Mouse (Mus musculus) limb, embryonic 13.5 days (tissue): ENCODE measurements around the gene Faf1. TPM values are rescaled to one million over a fixed set of nuclear protein-coding genes. Genes with fewer than 3 reads are reported as not detected.

Experiments used
- ATAC-seq: fragments of 200-750 bp; cut with Nextera tagmentation; 2 replicates; pipeline ENCODE4 v1.8.0; 2017; ENCODE audit warnings: low read depth, moderate number of reproducible peaks, moderate TSS enrichment; ENCODE audit not compliant: low FRiP score
- H3K27ac ChIP-seq: fragments of 300-500 bp; sonication (generic); 2 replicates; pipeline ENCODE4 v1.5.1; 2015; ENCODE audit warnings: inconsistent platforms, mild to moderate bottlenecking, moderate library complexity
- H3K27me3 ChIP-seq: fragments of 300-500 bp; sonication (generic); 2 replicates; pipeline ENCODE4 v1.6.1; 2015; ENCODE audit warnings: mild to moderate bottlenecking, inconsistent platforms
- H3K36me3 ChIP-seq: fragments of 300-500 bp; sonication (generic); 2 replicates; pipeline ENCODE4 v1.6.1; 2015; ENCODE audit warnings: inconsistent platforms, mild to moderate bottlenecking, moderate library complexity
- H3K4me1 ChIP-seq: fragments of 300-500 bp; sonication (generic); 2 replicates; pipeline ENCODE4 v1.6.1; 2015; ENCODE audit warnings: inconsistent platforms
- H3K4me2 ChIP-seq: fragments of 300-500 bp; sonication (generic); replicated peaks from 2 replicates; pipeline ENCODE4 v1.6.1; 2015; ENCODE audit warnings: inconsistent platforms, mild to moderate bottlenecking, moderate library complexity
- H3K4me3 ChIP-seq: fragments of 300-500 bp; sonication (generic); 2 replicates; pipeline ENCODE4 v1.5.1; 2015; ENCODE audit warnings: moderate library complexity, mild to moderate bottlenecking, inconsistent platforms
- H3K9ac ChIP-seq: fragments of 300-500 bp; sonication (generic); 2 replicates; pipeline ENCODE4 v1.6.1; 2015; ENCODE audit warnings: mild to moderate bottlenecking, inconsistent platforms
- H3K9me3 ChIP-seq: fragments of 300-500 bp; sonication (generic); 2 replicates; pipeline ENCODE4 v1.6.1; 2016; ENCODE audit warnings: inconsistent platforms
- WGBS: fragments of 180-500 bp; shearing (Covaris S2); methylation state at CpG from one replicate; pipeline ENCODE4 v1.1.7; 2015; 5-methylcytosine and 5-hydroxymethylcytosine counted together
- polyA plus RNA-seq: library from polyadenylated mRNA; unstranded; fragments of >200 nt; fragmentation: Nextera tagmentation; extraction: Ambion mirVana; gene quantifications from 2 replicates; pipeline ENCODE4 v1.2.1, GENCODE M21; 2015

The Faf1 gene
- polyA plus RNA-seq, 1 experiment from 2014 or later, result 22.6 TPM

- no peak for ATAC-seq
- Histone ChIP-seq H3K9ac (no peak overlapping the region), H3K27me3 (no peaks in the 10 kb centered on the region), H3K36me3 (no peaks in the 10 kb centered on the region), H3K4me2 (no peak overlapping the region), H3K4me1 (no peaks in the 10 kb centered on the region), H3K27ac (no peak overlapping the region), H3K9me3 (no peaks in the 10 kb centered on the region), H3K4me3 (no peak overlapping the region)
- WGBS, result 80% methylated on average over 5 of the region's 5 CpGs
Measured at GRCm38 (mm10) chr4:109806408-109806807, 130.0 kb downstream of the Faf1 start.

GRCm38 (mm10) chr4:109815161-109815560 lies 138.8 kb downstream of the Faf1 start:
- no peak for ATAC-seq
- Histone ChIP-seq H3K27me3 (no peaks in the 10 kb centered on the region), H3K9ac (no peak overlapping the region), H3K4me2 (no peak overlapping the region), H3K4me1 (no peaks in the 10 kb centered on the region), H3K36me3 (no peaks in the 10 kb centered on the region), H3K4me3 (no peak overlapping the region), H3K27ac (no peak overlapping the region), H3K9me3 (no peaks in the 10 kb centered on the region)
- 81% methylated on average over 1 of the region's 1 CpGs for WGBS

- Histone ChIP-seq H3K36me3 (no peaks in the 10 kb centered on the region), H3K4me3 (no peak overlapping the region), H3K9me3 (no peaks in the 10 kb centered on the region), H3K27me3 (no peaks in the 10 kb centered on the region), H3K9ac (no peak overlapping the region), H3K27ac (no peak overlapping the region), H3K4me1 (no peaks in the 10 kb centered on the region), H3K4me2 (no peak overlapping the region)
- no peak for ATAC-seq
- WGBS, result 74% methylated on average over 1 of the region's 1 CpGs
Measured at GRCm38 (mm10) chr4:109815592-109815991, 139.2 kb downstream of the Faf1 start.

- no peaks in the 10 kb centered on the region for H3K27me3 ChIP-seq
- ATAC-seq, result no peak
Measured at GRCm38 (mm10) chr4:109819455-109819854, 143.1 kb downstream of the Faf1 start.

GRCm38 (mm10) chr4:109829800-109830199 lies 153.4 kb downstream of the Faf1 start:
- H3K27me3 ChIP-seq, result no peaks in the 10 kb centered on the region
- H3K4me1 ChIP-seq, result no peaks in the 10 kb centered on the region
- no peak for ATAC-seq
- H3K9me3 ChIP-seq, result no peaks in the 10 kb centered on the region
- WGBS, result 85% methylated on average over 3 of the region's 3 CpGs
- no peak overlapping the region for H3K4me2 ChIP-seq
- peaks cover 9% of the 10 kb centered on the region for H3K36me3 ChIP-seq
- no peak overlapping the region for H3K4me3 ChIP-seq
- H3K9ac ChIP-seq, result no peak overlapping the region
- H3K27ac ChIP-seq, result no peak overlapping the region

More at GRCm38 (mm10) chr4:109819455-109819854, 143.1 kb downstream of the Faf1 start:
- Histone ChIP-seq H3K9me3 (no peaks in the 10 kb centered on the region), H3K4me3 (no peak overlapping the region), H3K4me1 (no peaks in the 10 kb centered on the region), H3K27ac (no peak overlapping the region), H3K36me3 (no peaks in the 10 kb centered on the region), H3K9ac (no peak overlapping the region), H3K4me2 (no peak overlapping the region)

- no peak overlapping the region for H3K4me3 ChIP-seq
- no peak overlapping the region for H3K9ac ChIP-seq
- no peak for ATAC-seq
Measured at GRCm38 (mm10) chr4:109857851-109858250, 181.5 kb downstream of the Faf1 start.

GRCm38 (mm10) chr4:109858571-109859392 lies 182.4 kb downstream of the Faf1 start:
- 56% methylated on average over 8 of the region's 8 CpGs for WGBS
- no peaks in the 10 kb centered on the region for H3K27me3 ChIP-seq

More at GRCm38 (mm10) chr4:109857851-109858250, 181.5 kb downstream of the Faf1 start:
- WGBS, result 80% methylated on average over 3 of the region's 3 CpGs
- Histone ChIP-seq H3K9me3 (no peaks in the 10 kb centered on the region), H3K27ac (no peak overlapping the region), H3K4me1 (peaks cover 15% of the 10 kb centered on the region), H3K36me3 (0 out of 2 replicates have a peak, but pooled peaks cover 4% of the 10 kb centered on the region), H3K4me2 (no peak overlapping the region), H3K27me3 (no peaks in the 10 kb centered on the region)

GRCm38 (mm10) chr4:109859401-109859800 lies 183.0 kb downstream of the Faf1 start:
- Histone ChIP-seq H3K4me2 (no peak overlapping the region), H3K9me3 (no peaks in the 10 kb centered on the region), H3K27me3 (no peaks in the 10 kb centered on the region), H3K27ac (no peak overlapping the region), H3K4me1 (peaks cover 15% of the 10 kb centered on the region), H3K9ac (no peak overlapping the region), H3K4me3 (no peak overlapping the region), H3K36me3 (0 out of 2 replicates have a peak, but pooled peaks cover 4% of the 10 kb centered on the region)
- WGBS, result 55% methylated on average over 7 of the region's 7 CpGs
- no peak for ATAC-seq

More at GRCm38 (mm10) chr4:109858571-109859392, 182.4 kb downstream of the Faf1 start:
- Histone ChIP-seq H3K9me3 (no peaks in the 10 kb centered on the region), H3K27ac (no peak overlapping the region), H3K4me1 (peaks cover 15% of the 10 kb centered on the region), H3K36me3 (0 out of 2 replicates have a peak, but pooled peaks cover 4% of the 10 kb centered on the region), H3K4me2 (no peak overlapping the region), H3K4me3 (no peak overlapping the region), H3K9ac (no peak overlapping the region)
- ATAC-seq, result no peak

- ATAC-seq, result no peak
- WGBS, result 62% methylated on average over 2 of the region's 2 CpGs
Measured at GRCm38 (mm10) chr4:109860256-109860655, 183.9 kb downstream of the Faf1 start.

GRCm38 (mm10) chr4:109862271-109862670 lies 185.9 kb downstream of the Faf1 start:
- peaks cover 8% of the 10 kb centered on the region for H3K4me1 ChIP-seq
- H3K4me3 ChIP-seq, result no peak overlapping the region
- ATAC-seq, result no peak
- H3K9me3 ChIP-seq, result no peaks in the 10 kb centered on the region
- H3K27ac ChIP-seq, result no peak overlapping the region
- H3K4me2 ChIP-seq, result no peak overlapping the region
- H3K36me3 ChIP-seq, result no peaks in the 10 kb centered on the region
- no peaks in the 10 kb centered on the region for H3K27me3 ChIP-seq
- no peak overlapping the region for H3K9ac ChIP-seq
- 73% methylated on average over 4 of the region's 4 CpGs for WGBS

More at GRCm38 (mm10) chr4:109860256-109860655, 183.9 kb downstream of the Faf1 start:
- Histone ChIP-seq H3K4me3 (no peak overlapping the region), H3K9me3 (no peaks in the 10 kb centered on the region), H3K27ac (no peak overlapping the region), H3K4me1 (peaks cover 8% of the 10 kb centered on the region), H3K4me2 (no peak overlapping the region), H3K36me3 (0 out of 2 replicates have a peak, but pooled peaks cover 4% of the 10 kb centered on the region), H3K27me3 (no peaks in the 10 kb centered on the region), H3K9ac (no peak overlapping the region)

- Histone ChIP-seq H3K27me3 (no peaks in the 10 kb centered on the region), H3K4me2 (no peak overlapping the region), H3K36me3 (no peaks in the 10 kb centered on the region), H3K4me1 (peaks cover 8% of the 10 kb centered on the region), H3K4me3 (no peak overlapping the region), H3K9me3 (no peaks in the 10 kb centered on the region), H3K9ac (no peak overlapping the region), H3K27ac (no peak overlapping the region)
- WGBS, result 19% methylated on average over 3 of the region's 3 CpGs
- no peak for ATAC-seq
Measured at GRCm38 (mm10) chr4:109863021-109863420, 186.6 kb downstream of the Faf1 start.

GRCm38 (mm10) chr4:109868897-109869484 lies 192.6 kb downstream of the Faf1 start:
- H3K9ac ChIP-seq, result no peak overlapping the region
- H3K9me3 ChIP-seq, result no peaks in the 10 kb centered on the region
- H3K4me1 ChIP-seq, result no peaks in the 10 kb centered on the region
- no peaks in the 10 kb centered on the region for H3K27me3 ChIP-seq
- H3K4me2 ChIP-seq, result no peak overlapping the region
- WGBS, result 33% methylated on average over 3 of the region's 3 CpGs
- ATAC-seq, result no peak
- H3K27ac ChIP-seq, result no peak overlapping the region
- peaks cover 4% of the 10 kb centered on the region for H3K36me3 ChIP-seq
- no peak overlapping the region for H3K4me3 ChIP-seq
